Mouse (Mus musculus): Measurements from ENCODE around the gene Tenm4. TPM values are rescaled to one million over a fixed set of nuclear protein-coding genes. Genes with fewer than 3 reads are reported as not detected.
A peak's percentile ranks its signal among the peaks of the same experiment; 100 is the strongest.

Gene Tenm4
- polyA plus RNA-seq, 1 experiment from 2014 or later: 41.4 TPM

DNA sequence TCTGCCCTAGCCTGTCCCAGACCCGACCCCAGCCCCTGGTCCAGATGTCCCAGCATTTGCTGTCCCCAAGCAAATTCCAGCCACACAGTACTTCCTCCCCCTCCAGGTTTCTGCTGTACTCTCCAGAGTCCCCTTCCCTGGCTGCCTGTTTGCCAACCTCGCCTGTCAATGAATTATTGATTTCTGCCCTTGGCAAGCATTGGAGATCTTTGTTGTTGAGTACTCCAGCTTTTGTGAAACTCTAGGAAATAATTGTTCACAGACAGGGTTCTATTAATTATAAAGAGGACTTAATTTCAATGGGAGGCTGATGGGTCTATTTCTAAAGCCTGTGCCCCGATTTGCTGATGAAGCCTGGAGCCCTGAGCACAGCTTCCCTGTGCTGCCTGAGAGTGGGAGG is 733.4 kb downstream of the Tenm4 start:
- Histone ChIP-seq H3K36me3 (ENCODE audit: control insufficient read depth, insufficient read depth, low read length) (peaks cover 5% of the 10 kb centered on the region), H3K4me3 (ENCODE audit: low read depth, low read length) (no peak overlapping the region), H3K27me3 (ENCODE audit: control insufficient read depth, insufficient read depth, low read depth, low read length) (no peaks in the 10 kb centered on the region), H3K9me3 (replicated peaks; ENCODE audit: control insufficient read depth, low read length, poor library complexity, severe bottlenecking) (no peaks in the 10 kb centered on the region), H3K4me1 (ENCODE audit: control insufficient read depth, insufficient read depth, low read length) (peaks cover 10% of the 10 kb centered on the region), H3K9ac (ENCODE audit: low read depth, low read length) (no peak overlapping the region), H3K4me2 (ENCODE audit: low read length) (no peak overlapping the region), H3K27ac (ENCODE audit: low read length) (no peak overlapping the region)
- ATAC-seq: no peak
- 48% methylated on average over 3 of the region's 3 CpGs for WGBS

DNA sequence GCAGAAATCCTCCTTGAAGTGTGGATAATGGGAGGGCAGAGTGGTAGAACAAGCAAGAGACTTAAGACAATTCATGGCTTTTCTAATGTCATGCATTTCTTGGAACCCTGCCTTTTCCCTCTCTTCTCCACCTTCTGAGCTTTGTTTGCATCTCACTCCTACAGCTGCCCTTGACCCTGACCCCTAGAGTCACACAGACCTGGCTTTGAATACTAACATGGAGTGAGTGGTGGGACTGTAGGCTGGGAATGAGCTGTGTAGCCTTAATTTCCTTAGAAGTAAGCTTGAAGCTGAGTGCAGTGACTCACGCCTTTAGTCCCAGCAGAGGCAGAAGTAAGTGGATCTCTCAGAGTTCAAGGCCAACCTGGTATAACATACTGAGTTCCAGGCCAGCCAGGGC is 733.9 kb downstream of the Tenm4 start:
- no peaks in the 10 kb centered on the region for H3K9me3 ChIP-seq (replicated peaks; ENCODE audit: control insufficient read depth, low read length, poor library complexity, severe bottlenecking)
- no peak overlapping the region for H3K4me2 ChIP-seq (ENCODE audit: low read length)
- peaks cover 12% of the 10 kb centered on the region for H3K4me1 ChIP-seq (ENCODE audit: control insufficient read depth, insufficient read depth, low read length)
- H3K9ac ChIP-seq (ENCODE audit: low read depth, low read length): no peak overlapping the region
- no peaks in the 10 kb centered on the region for H3K27me3 ChIP-seq (ENCODE audit: control insufficient read depth, insufficient read depth, low read depth, low read length)
- WGBS: 72% methylated on average over 1 of the region's 1 CpGs
- no peak overlapping the region for H3K4me3 ChIP-seq (ENCODE audit: low read depth, low read length)
- H3K27ac ChIP-seq (ENCODE audit: low read length): no peak overlapping the region
- peaks cover 5% of the 10 kb centered on the region for H3K36me3 ChIP-seq (ENCODE audit: control insufficient read depth, insufficient read depth, low read length)
- no peak for ATAC-seq

DNA sequence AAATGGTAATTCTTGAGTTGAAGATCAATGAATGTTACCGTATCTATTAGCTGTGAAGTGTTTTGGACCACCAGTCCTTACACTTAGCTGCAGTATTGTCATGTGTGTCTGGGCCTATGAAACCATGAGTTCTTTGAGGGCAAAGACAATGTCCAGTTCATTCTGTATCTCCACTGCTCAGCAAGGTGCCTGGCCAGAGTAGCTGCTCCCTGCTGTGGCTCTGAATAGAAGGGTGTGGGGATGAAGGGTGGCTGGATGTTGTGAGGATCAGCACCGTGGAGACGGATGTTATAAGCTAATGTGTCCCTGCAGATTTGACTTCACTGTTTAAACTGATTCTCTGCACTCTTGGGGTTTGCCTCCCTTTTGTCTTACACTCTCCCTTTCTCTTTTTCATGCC is 734.4 kb downstream of the Tenm4 start:
- no peak overlapping the region for H3K27ac ChIP-seq (ENCODE audit: low read length)
- peaks cover 12% of the 10 kb centered on the region for H3K4me1 ChIP-seq (ENCODE audit: control insufficient read depth, insufficient read depth, low read length)
- WGBS: 43% methylated on average over 3 of the region's 3 CpGs
- H3K9me3 ChIP-seq (replicated peaks; ENCODE audit: control insufficient read depth, low read length, poor library complexity, severe bottlenecking): no peaks in the 10 kb centered on the region
- H3K9ac ChIP-seq (ENCODE audit: low read depth, low read length): no peak overlapping the region
- H3K27me3 ChIP-seq (ENCODE audit: control insufficient read depth, insufficient read depth, low read depth, low read length): no peaks in the 10 kb centered on the region
- no peak for ATAC-seq
- no peak overlapping the region for H3K4me2 ChIP-seq (ENCODE audit: low read length)
- peaks cover 5% of the 10 kb centered on the region for H3K36me3 ChIP-seq (ENCODE audit: control insufficient read depth, insufficient read depth, low read length)
- no peak overlapping the region for H3K4me3 ChIP-seq (ENCODE audit: low read depth, low read length)

DNA sequence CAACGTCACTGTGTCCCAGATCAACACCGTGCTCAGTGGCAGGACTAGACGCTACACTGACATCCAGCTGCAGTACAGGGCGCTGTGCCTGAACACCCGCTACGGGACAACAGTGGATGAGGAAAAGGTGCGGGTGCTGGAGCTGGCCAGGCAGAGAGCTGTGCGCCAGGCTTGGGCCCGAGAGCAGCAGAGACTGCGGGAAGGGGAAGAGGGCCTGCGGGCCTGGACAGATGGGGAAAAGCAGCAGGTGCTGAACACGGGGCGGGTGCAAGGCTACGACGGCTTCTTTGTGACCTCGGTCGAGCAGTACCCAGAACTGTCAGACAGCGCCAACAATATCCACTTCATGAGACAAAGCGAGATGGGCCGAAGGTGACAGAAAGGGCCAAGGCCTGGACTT is 735.2 kb downstream of the Tenm4 start:
- 83% methylated on average over 20 of the region's 20 CpGs for WGBS

DNA sequence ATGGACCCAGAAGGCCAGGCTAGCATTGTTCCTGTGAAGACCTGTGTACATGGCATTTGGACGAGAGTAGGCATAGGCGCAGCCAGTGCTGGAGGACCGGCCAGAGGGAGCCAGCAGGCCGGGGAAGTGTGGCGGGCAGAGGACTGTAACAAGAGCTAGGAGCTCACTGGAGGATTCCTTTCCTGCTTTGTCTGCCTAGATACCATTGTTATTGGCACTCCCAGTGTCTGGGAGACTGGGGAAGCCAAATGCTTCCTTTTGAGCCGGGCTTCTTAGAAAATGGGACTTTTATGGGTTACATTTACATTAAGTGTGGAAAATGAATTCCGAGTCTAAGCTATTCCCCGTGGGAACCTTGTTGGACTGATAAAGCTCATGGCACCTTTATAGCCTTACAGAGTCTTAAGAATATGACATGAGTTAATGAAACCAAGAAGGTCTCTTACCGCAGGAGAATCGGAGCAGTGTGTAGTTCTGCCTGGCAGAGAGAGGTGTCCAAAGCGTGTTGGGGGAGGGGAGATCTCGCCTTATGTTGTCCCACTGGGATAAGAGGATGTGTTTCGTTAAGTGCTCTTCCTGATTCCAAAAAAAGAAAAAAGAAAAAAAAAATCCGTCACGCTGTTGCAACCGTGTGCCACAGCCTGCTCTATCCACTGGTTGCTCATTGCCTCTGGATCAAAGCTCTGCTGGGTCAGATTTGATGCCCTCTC is 737.1 kb downstream of the Tenm4 start:
- H3K9me3 ChIP-seq (replicated peaks; ENCODE audit: control insufficient read depth, low read length, poor library complexity, severe bottlenecking): no peaks in the 10 kb centered on the region
- H3K4me1 ChIP-seq (ENCODE audit: control insufficient read depth, insufficient read depth, low read length): peaks cover 7% of the 10 kb centered on the region
- H3K27ac ChIP-seq (ENCODE audit: low read length): no peak overlapping the region
- H3K36me3 ChIP-seq (ENCODE audit: control insufficient read depth, insufficient read depth, low read length): peaks cover 5% of the 10 kb centered on the region
- ATAC-seq: 0 out of 2 replicates have a peak, but pooled peaks have one; percentile 9
- H3K4me2 ChIP-seq (ENCODE audit: low read length): no peak overlapping the region
- no peak overlapping the region for H3K9ac ChIP-seq (ENCODE audit: low read depth, low read length)
- H3K27me3 ChIP-seq (ENCODE audit: control insufficient read depth, insufficient read depth, low read depth, low read length): no peaks in the 10 kb centered on the region; the same call in 1 of the 2 replicates
- 57% methylated on average over 16 of the region's 16 CpGs for WGBS
- H3K4me3 ChIP-seq (ENCODE audit: low read depth, low read length): no peak overlapping the region

More for the DNA sequence above, 735.2 kb downstream of the Tenm4 start:
- Histone ChIP-seq H3K36me3 (ENCODE audit: control insufficient read depth, insufficient read depth, low read length) (peaks cover 5% of the 10 kb centered on the region), H3K27me3 (ENCODE audit: control insufficient read depth, insufficient read depth, low read depth, low read length) (no peaks in the 10 kb centered on the region), H3K4me3 (ENCODE audit: low read depth, low read length) (no peak overlapping the region), H3K27ac (ENCODE audit: low read length) (no peak overlapping the region), H3K9me3 (replicated peaks; ENCODE audit: control insufficient read depth, low read length, poor library complexity, severe bottlenecking) (no peaks in the 10 kb centered on the region), H3K4me1 (ENCODE audit: control insufficient read depth, insufficient read depth, low read length) (peaks cover 12% of the 10 kb centered on the region), H3K9ac (ENCODE audit: low read depth, low read length) (no peak overlapping the region), H3K4me2 (ENCODE audit: low read length) (no peak overlapping the region)
- ATAC-seq: no peak

DNA sequence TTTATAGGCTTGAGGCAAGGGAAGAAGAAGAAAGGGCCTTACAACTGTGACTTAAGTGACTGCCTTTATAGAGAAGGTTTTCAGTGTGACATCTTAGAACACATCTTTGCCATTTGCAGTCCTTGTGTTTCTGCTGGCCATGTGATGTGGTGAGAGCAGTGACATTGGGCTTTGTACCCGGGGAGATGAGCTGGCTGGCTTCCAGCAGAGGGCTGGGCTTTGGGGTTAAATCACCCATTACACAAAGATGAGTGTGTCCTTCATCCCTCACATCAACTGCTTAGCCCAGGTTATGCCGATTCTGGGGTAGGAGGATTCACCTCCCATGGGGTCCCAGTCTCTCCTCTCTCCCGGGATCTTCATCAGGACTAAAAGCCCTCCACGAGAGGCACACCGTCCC is 738.8 kb downstream of the Tenm4 start:
- peaks cover 7% of the 10 kb centered on the region for H3K4me1 ChIP-seq (ENCODE audit: control insufficient read depth, insufficient read depth, low read length)
- no peak for ATAC-seq
- no peaks in the 10 kb centered on the region for H3K9me3 ChIP-seq (replicated peaks; ENCODE audit: control insufficient read depth, low read length, poor library complexity, severe bottlenecking)
- no peak overlapping the region for H3K4me3 ChIP-seq (ENCODE audit: low read depth, low read length)
- WGBS: 63% methylated on average over 5 of the region's 5 CpGs
- H3K36me3 ChIP-seq (ENCODE audit: control insufficient read depth, insufficient read depth, low read length): peaks cover 5% of the 10 kb centered on the region
- no peak overlapping the region for H3K27ac ChIP-seq (ENCODE audit: low read length)
- H3K9ac ChIP-seq (ENCODE audit: low read depth, low read length): no peak overlapping the region
- no peak overlapping the region for H3K4me2 ChIP-seq (ENCODE audit: low read length)
- H3K27me3 ChIP-seq (ENCODE audit: control insufficient read depth, insufficient read depth, low read depth, low read length): no peaks in the 10 kb centered on the region; the same call in 1 of the 2 replicates

DNA sequence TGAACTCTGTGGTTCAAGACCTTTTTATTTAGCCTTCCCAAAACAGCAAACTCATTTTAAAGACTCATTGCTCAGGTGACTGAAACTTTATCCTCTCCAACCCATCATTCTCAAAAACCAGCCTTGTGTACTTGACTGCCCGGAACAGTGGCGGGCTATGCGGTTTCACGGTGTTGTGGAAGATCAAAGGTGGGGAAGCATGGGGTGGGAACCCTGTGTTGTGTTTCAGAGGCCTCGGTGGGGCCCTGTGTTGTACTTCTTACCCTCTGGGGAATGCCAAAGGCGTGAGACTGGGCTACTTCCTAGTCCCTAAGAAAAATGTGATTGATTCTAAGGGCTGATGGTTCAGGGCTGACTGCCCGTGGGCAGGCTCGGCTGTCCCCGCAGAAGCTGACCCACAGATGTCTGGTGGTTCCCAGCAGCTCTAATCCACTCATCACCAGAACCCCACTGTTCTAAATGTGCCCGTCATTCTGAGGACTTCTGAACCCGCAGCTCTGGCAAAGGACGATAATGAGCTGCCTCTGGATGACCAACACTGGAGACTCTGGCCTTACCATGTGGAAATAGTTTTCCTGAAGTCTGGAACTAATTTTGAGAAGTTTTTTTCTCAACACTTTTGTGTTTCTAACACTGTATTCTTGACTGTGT is 739.4 kb downstream of the Tenm4 start:
- no peak overlapping the region for H3K9ac ChIP-seq (ENCODE audit: low read depth, low read length)
- H3K27ac ChIP-seq (ENCODE audit: low read length): no peak overlapping the region
- no peaks in the 10 kb centered on the region; the same call in 1 of the 2 replicates for H3K27me3 ChIP-seq (ENCODE audit: control insufficient read depth, insufficient read depth, low read depth, low read length)
- no peak overlapping the region for H3K4me3 ChIP-seq (ENCODE audit: low read depth, low read length)
- H3K4me2 ChIP-seq (ENCODE audit: low read length): no peak overlapping the region
- 70% methylated on average over 12 of the region's 12 CpGs for WGBS
- peaks cover 5% of the 10 kb centered on the region for H3K36me3 ChIP-seq (ENCODE audit: control insufficient read depth, insufficient read depth, low read length)
- peaks cover 7% of the 10 kb centered on the region for H3K4me1 ChIP-seq (ENCODE audit: control insufficient read depth, insufficient read depth, low read length)
- no peak for ATAC-seq
- H3K9me3 ChIP-seq (replicated peaks; ENCODE audit: control insufficient read depth, low read length, poor library complexity, severe bottlenecking): no peaks in the 10 kb centered on the region

DNA sequence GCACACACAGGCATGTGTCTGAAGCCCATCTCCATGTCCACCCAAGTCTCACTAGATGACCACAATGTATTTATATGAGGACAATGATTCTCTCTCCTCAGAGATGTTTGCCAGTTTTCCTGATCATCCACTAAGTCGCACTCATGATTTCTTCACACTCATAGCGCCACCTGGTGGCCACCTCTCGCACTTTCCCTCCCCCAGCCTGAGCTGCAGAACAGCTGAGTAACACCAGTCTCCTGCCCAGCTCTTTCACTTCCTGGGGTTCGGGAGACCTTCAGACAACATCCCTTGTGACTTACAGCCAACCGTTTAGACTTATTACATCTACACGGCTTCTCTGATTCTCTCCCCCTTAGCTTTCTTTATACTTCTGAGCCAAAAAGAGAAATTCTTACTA is 743.0 kb downstream of the Tenm4 start:
- Histone ChIP-seq H3K9ac (ENCODE audit: low read depth, low read length) (no peak overlapping the region), H3K36me3 (ENCODE audit: control insufficient read depth, insufficient read depth, low read length) (no peaks in the 10 kb centered on the region)
- 15% methylated on average over 6 of the region's 6 CpGs for WGBS

DNA sequence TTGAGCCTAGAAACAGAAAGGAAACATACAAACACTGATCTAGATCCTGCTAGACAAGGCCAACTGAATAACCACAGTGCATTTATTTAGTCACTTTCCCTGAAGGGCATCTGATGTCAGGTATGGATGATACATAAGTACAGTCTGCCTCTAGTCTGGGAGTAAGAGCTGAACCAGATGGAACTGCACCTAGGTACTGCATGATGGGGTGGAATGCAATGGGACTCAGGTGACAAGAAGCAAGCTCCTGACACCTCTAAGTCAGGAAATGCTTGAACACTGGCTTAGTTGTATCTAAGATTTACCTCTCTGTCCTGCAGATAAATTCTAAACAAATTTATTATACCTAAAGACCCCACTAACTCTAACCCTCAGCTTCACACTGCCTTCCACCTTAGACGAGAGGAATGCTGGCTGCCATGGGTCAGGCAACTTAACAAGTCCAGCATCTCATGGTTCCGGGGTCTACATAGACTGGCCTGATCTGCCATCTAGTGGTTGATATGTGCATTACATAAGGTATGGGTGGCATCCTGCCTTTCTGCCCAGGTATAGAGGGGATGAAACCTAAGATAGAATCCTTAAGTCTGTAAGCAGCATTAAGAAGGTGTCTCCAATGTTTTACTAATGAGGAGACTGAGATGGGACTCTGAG is 744.5 kb downstream of the Tenm4 start:
- no peaks in the 10 kb centered on the region; the same call in 1 of the 2 replicates for H3K27me3 ChIP-seq (ENCODE audit: control insufficient read depth, insufficient read depth, low read depth, low read length)

More for the DNA sequence above, 743.0 kb downstream of the Tenm4 start:
- H3K27ac ChIP-seq (ENCODE audit: low read length): no peak overlapping the region
- 0 out of 2 replicates have a peak, but pooled peaks cover 2% of the 10 kb centered on the region for H3K4me1 ChIP-seq (ENCODE audit: control insufficient read depth, insufficient read depth, low read length)
- no peak overlapping the region for H3K4me2 ChIP-seq (ENCODE audit: low read length)
- H3K9me3 ChIP-seq (replicated peaks; ENCODE audit: control insufficient read depth, low read length, poor library complexity, severe bottlenecking): no peaks in the 10 kb centered on the region
- no peak for ATAC-seq
- H3K4me3 ChIP-seq (ENCODE audit: low read depth, low read length): no peak overlapping the region
- H3K27me3 ChIP-seq (ENCODE audit: control insufficient read depth, insufficient read depth, low read depth, low read length): no peaks in the 10 kb centered on the region; the same call in 1 of the 2 replicates

More for the DNA sequence above, 744.5 kb downstream of the Tenm4 start:
- Histone ChIP-seq H3K4me3 (ENCODE audit: low read depth, low read length) (no peak overlapping the region), H3K9me3 (replicated peaks; ENCODE audit: control insufficient read depth, low read length, poor library complexity, severe bottlenecking) (no peaks in the 10 kb centered on the region), H3K36me3 (ENCODE audit: control insufficient read depth, insufficient read depth, low read length) (no peaks in the 10 kb centered on the region), H3K4me2 (ENCODE audit: low read length) (no peak overlapping the region), H3K9ac (ENCODE audit: low read depth, low read length) (no peak overlapping the region), H3K27ac (ENCODE audit: low read length) (no peak overlapping the region), H3K4me1 (ENCODE audit: control insufficient read depth, insufficient read depth, low read length) (peaks cover 3% of the 10 kb centered on the region)
- peak; percentile 36; the same call in 1 of the 2 replicates for ATAC-seq
- 0% methylated on average over 2 of the region's 2 CpGs for WGBS
